Mouse (Mus musculus): ENCODE data around the gene Ndc1. TPM values are rescaled to one million over a fixed set of nuclear protein-coding genes. Genes with fewer than 3 reads are reported as not detected.

Ndc1 gene
- total and polyA plus RNA-seq, 3 experiments: 8.6 to 139 (median 56.3) TPM

DNA sequence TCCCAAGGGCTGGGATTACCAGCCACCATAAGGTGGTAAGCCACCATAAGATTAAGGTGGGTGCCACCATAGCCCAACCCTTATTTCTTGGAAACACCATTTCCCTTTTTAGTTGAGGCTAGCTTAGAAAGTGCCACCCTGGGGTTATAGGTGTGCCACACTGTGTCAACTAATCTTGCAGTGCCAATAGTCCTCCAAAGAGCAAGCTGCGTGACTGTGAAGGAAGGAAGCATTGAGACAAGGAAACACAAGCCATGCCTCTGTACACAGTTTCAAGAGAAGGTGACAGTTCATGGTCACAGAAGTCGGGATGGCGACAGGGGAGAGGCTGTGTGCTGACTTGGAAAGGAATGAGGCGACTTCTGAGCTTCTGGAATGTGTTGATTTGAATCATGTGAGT is 52.6 kb downstream of the Ndc1 start:
- no peak for ATAC-seq (ENCODE audit: extremely low read depth, insufficient number of reproducible peaks, low FRiP score, poor library complexity, severe bottlenecking)
- TF ChIP-seq GATA2 (IDR thresholded peaks at IDR 0.05; ENCODE audit: borderline replicate concordance, low read depth, low read length): no peak
- TF ChIP-seq GATA1 (IDR thresholded peaks at IDR 0.05; ENCODE audit: borderline replicate concordance, low read length): no peak
- TF ChIP-seq TAL1 (conservative IDR thresholded peaks at IDR 0.05; ENCODE audit: low read depth, low read length): no peak
- TF ChIP-seq CTCF (IDR thresholded peaks at IDR 0.05; ENCODE audit: low read depth, low read length): no peak
- no peak for TF ChIP-seq POLR2AphosphoS5 (IDR thresholded peaks at IDR 0.05; ENCODE audit: insufficient replicate concordance, low read depth, low read length)
- no peak for DNase-seq (ENCODE audit: low spot score)
- Histone ChIP-seq H3K9me3 (replicated peaks) (no peaks in the 10 kb centered on the region), H3K27me3 (ENCODE audit: insufficient read depth, low read length) (no peaks in the 10 kb centered on the region), H3K4me1 (ENCODE audit: insufficient read depth, low read depth, low read length) (no peaks in the 10 kb centered on the region; the same call in 1 of the 2 replicates), H3K36me3 (replicated peaks) (peaks cover 44% of the 10 kb centered on the region), H3K4me3 (ENCODE audit: low read depth, low read length) (no peak overlapping the region)

DNA sequence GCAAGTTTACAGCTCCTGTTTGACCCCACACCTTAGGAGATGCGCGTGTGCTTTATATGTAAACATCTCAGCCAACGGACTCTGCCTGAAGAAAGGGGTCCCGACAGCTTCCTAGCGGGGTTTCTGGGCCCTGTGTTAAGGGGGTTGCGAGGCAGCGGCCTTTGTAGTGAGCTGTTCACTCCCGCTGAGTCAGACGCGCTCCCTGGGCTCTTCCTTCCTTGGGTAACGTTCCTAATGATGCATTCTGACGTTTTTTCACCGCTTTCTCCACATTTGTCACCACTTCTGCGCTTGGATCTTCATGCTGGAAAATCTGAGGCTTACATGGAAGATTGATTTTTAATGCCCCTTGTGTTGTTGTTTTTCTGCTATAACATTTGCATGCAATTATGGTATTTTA is 54.1 kb downstream of the Ndc1 start:
- H3K36me3 ChIP-seq (replicated peaks): peaks cover 30% of the 10 kb centered on the region
- H3K9me3 ChIP-seq (replicated peaks): no peaks in the 10 kb centered on the region
- peaks cover 3% of the 10 kb centered on the region; the same call in 1 of the 2 replicates for H3K27me3 ChIP-seq (ENCODE audit: insufficient read depth, low read length)
- TF ChIP-seq TAL1 (conservative IDR thresholded peaks at IDR 0.05; ENCODE audit: low read depth, low read length) (no peak), CTCF (IDR thresholded peaks at IDR 0.05; ENCODE audit: low read depth, low read length) (no peak), GATA2 (IDR thresholded peaks at IDR 0.05; ENCODE audit: borderline replicate concordance, low read depth, low read length) (no peak), GATA1 (IDR thresholded peaks at IDR 0.05; ENCODE audit: borderline replicate concordance, low read length) (no peak), POLR2AphosphoS5 (IDR thresholded peaks at IDR 0.05; ENCODE audit: insufficient replicate concordance, low read depth, low read length) (no peak)
- no peak for ATAC-seq (ENCODE audit: extremely low read depth, insufficient number of reproducible peaks, low FRiP score, poor library complexity, severe bottlenecking)
- no peak overlapping the region for H3K4me3 ChIP-seq (ENCODE audit: low read depth, low read length)
- DNase-seq (ENCODE audit: low spot score): no peak
- H3K4me1 ChIP-seq (ENCODE audit: insufficient read depth, low read depth, low read length): no peaks in the 10 kb centered on the region; the same call in 1 of the 2 replicates

- H3K27me3 ChIP-seq (ENCODE audit: insufficient read depth, low read length): peaks cover 5% of the 10 kb centered on the region; the same call in 1 of the 2 replicates
- no peak overlapping the region for H3K4me3 ChIP-seq (ENCODE audit: low read depth, low read length)
- ATAC-seq (ENCODE audit: extremely low read depth, insufficient number of reproducible peaks, low FRiP score, poor library complexity, severe bottlenecking) (no peak), DNase-seq (ENCODE audit: low spot score) (no peak)
- TF ChIP-seq GATA1 (IDR thresholded peaks at IDR 0.05; ENCODE audit: borderline replicate concordance, low read length) (no peak), GATA2 (IDR thresholded peaks at IDR 0.05; ENCODE audit: borderline replicate concordance, low read depth, low read length) (no peak), TAL1 (conservative IDR thresholded peaks at IDR 0.05; ENCODE audit: low read depth, low read length) (no peak), POLR2AphosphoS5 (IDR thresholded peaks at IDR 0.05; ENCODE audit: insufficient replicate concordance, low read depth, low read length) (no peak), CTCF (IDR thresholded peaks at IDR 0.05; ENCODE audit: low read depth, low read length) (no peak)
- H3K9me3 ChIP-seq (replicated peaks): no peaks in the 10 kb centered on the region
- H3K4me1 ChIP-seq (ENCODE audit: insufficient read depth, low read depth, low read length): no peaks in the 10 kb centered on the region; the same call in 1 of the 2 replicates
- peaks cover 26% of the 10 kb centered on the region for H3K36me3 ChIP-seq (replicated peaks)
These were observed 54.6 kb downstream of the Ndc1 start for GRCm38 (mm10) chr4:107422176-107422575.

DNA sequence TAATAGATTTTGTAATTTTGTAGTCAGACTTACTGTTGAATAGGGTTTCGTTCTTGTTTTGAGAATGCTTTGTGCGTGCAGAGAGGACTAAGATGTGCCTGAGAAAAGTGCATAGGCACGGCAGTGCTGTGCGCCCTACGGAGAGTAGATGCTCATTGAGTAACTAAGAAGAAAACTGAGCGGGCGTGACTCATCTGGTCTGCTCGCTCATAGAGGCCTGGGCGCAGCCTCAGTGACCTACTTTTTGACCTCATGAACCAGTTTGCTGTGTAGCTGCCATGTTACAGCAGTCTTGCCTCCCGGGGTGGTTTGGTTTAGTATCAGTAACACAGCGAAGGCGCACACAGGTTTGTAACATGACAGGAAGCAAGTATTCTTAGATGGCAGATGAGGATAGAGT is 58.0 kb downstream of the Ndc1 start:
- TF ChIP-seq CTCF (IDR thresholded peaks at IDR 0.05; ENCODE audit: low read depth, low read length) (no peak), GATA2 (IDR thresholded peaks at IDR 0.05; ENCODE audit: borderline replicate concordance, low read depth, low read length) (no peak), GATA1 (IDR thresholded peaks at IDR 0.05; ENCODE audit: borderline replicate concordance, low read length) (no peak), POLR2AphosphoS5 (IDR thresholded peaks at IDR 0.05; ENCODE audit: insufficient replicate concordance, low read depth, low read length) (no peak), TAL1 (conservative IDR thresholded peaks at IDR 0.05; ENCODE audit: low read depth, low read length) (no peak)
- Histone ChIP-seq H3K36me3 (replicated peaks) (no peaks in the 10 kb centered on the region), H3K27me3 (ENCODE audit: insufficient read depth, low read length) (peaks cover 8% of the 10 kb centered on the region; the same call in 1 of the 2 replicates), H3K9me3 (replicated peaks) (no peaks in the 10 kb centered on the region), H3K4me3 (ENCODE audit: low read depth, low read length) (no peak overlapping the region), H3K4me1 (ENCODE audit: insufficient read depth, low read depth, low read length) (no peaks in the 10 kb centered on the region)
- ATAC-seq (ENCODE audit: extremely low read depth, insufficient number of reproducible peaks, low FRiP score, poor library complexity, severe bottlenecking) (no peak), DNase-seq (ENCODE audit: low spot score) (no peak)

- H3K4me3 ChIP-seq (ENCODE audit: low read depth, low read length): no peak overlapping the region
- no peak for TF ChIP-seq TAL1 (conservative IDR thresholded peaks at IDR 0.05; ENCODE audit: low read depth, low read length)
- TF ChIP-seq GATA1 (IDR thresholded peaks at IDR 0.05; ENCODE audit: borderline replicate concordance, low read length): no peak
- TF ChIP-seq CTCF (IDR thresholded peaks at IDR 0.05; ENCODE audit: low read depth, low read length): no peak
- TF ChIP-seq GATA2 (IDR thresholded peaks at IDR 0.05; ENCODE audit: borderline replicate concordance, low read depth, low read length): no peak
- TF ChIP-seq POLR2AphosphoS5 (IDR thresholded peaks at IDR 0.05; ENCODE audit: insufficient replicate concordance, low read depth, low read length): no peak
- H3K36me3 ChIP-seq (replicated peaks): no peaks in the 10 kb centered on the region
- DNase-seq (ENCODE audit: low spot score): no peak
- no peaks in the 10 kb centered on the region for H3K9me3 ChIP-seq (replicated peaks)
- ATAC-seq (ENCODE audit: extremely low read depth, insufficient number of reproducible peaks, low FRiP score, poor library complexity, severe bottlenecking): no peak
- no peaks in the 10 kb centered on the region for H3K4me1 ChIP-seq (ENCODE audit: insufficient read depth, low read depth, low read length)
- H3K27me3 ChIP-seq (ENCODE audit: insufficient read depth, low read length): peaks cover 8% of the 10 kb centered on the region; the same call in 1 of the 2 replicates
These were observed 59.0 kb downstream of the Ndc1 start for GRCm38 (mm10) chr4:107426631-107427030.

- peaks cover 41% of the 10 kb centered on the region for H3K27me3 ChIP-seq (ENCODE audit: insufficient read depth, low read length)
- no peaks in the 10 kb centered on the region; the same call in 1 of the 2 replicates for H3K4me1 ChIP-seq (ENCODE audit: insufficient read depth, low read depth, low read length)
- ATAC-seq (ENCODE audit: extremely low read depth, insufficient number of reproducible peaks, low FRiP score, poor library complexity, severe bottlenecking): no peak
- no peaks in the 10 kb centered on the region for H3K36me3 ChIP-seq (replicated peaks)
- no peak for DNase-seq (ENCODE audit: low spot score)
- TF ChIP-seq CTCF (IDR thresholded peaks at IDR 0.05; ENCODE audit: low read depth, low read length): no peak
- no peak for TF ChIP-seq TAL1 (conservative IDR thresholded peaks at IDR 0.05; ENCODE audit: low read depth, low read length)
- TF ChIP-seq POLR2AphosphoS5 (IDR thresholded peaks at IDR 0.05; ENCODE audit: insufficient replicate concordance, low read depth, low read length): no peak
- TF ChIP-seq GATA1 (IDR thresholded peaks at IDR 0.05; ENCODE audit: borderline replicate concordance, low read length): no peak
- no peak for TF ChIP-seq GATA2 (IDR thresholded peaks at IDR 0.05; ENCODE audit: borderline replicate concordance, low read depth, low read length)
- no peak overlapping the region for H3K4me3 ChIP-seq (ENCODE audit: low read depth, low read length)
- H3K9me3 ChIP-seq (replicated peaks): peaks cover 7% of the 10 kb centered on the region; the same call in 1 of the 2 replicates
These were observed 65.1 kb downstream of the Ndc1 start for GRCm38 (mm10) chr4:107432717-107433116.
